Mouse (Mus musculus): ENCODE results near the gene Lamc1. TPM values are rescaled to one million over a fixed set of nuclear protein-coding genes. Genes with fewer than 3 reads are reported as not detected.
A peak's percentile ranks its signal among the peaks of the same experiment; 100 is the strongest.

Lamc1 gene
- polyA plus RNA-seq, 1 experiment from 2014 or later = 28.4 TPM

DNA sequence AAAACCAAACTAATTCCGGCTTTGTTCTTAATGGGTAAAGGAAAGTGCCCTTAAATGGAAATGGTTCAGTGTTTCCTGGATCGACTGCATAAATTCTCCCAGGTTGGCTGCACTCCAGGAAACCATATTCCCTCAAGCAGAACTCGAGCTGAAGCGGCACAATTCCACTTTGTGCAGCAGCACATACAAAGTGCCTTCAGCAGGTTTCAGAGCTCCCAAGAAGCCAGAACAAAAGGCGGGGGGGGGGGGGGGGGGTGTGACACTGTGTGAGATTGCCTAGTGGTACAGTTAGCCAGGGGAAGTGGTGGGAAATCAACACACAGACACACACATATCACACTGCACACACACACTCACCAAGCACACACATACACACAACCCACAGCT is 140.7 kb downstream of the Lamc1 start:
- Histone ChIP-seq H3K36me3 (replicated peaks) (no peaks in the 10 kb centered on the region), H3K9me3 (no peaks in the 10 kb centered on the region), H3K4me1 (peaks cover 11% of the 10 kb centered on the region; the same call in 1 of the 2 replicates), H3K27ac (replicated peaks) (no peak overlapping the region), H3K27me3 (replicated peaks; ENCODE audit: low read depth, poor library complexity, severe bottlenecking) (peaks cover 22% of the 10 kb centered on the region), H3K4me3 (no peak overlapping the region)
- no peak for DNase-seq (ENCODE audit: low spot score)
- 30% methylated on average over 5 of the region's 5 CpGs for WGBS

DNA sequence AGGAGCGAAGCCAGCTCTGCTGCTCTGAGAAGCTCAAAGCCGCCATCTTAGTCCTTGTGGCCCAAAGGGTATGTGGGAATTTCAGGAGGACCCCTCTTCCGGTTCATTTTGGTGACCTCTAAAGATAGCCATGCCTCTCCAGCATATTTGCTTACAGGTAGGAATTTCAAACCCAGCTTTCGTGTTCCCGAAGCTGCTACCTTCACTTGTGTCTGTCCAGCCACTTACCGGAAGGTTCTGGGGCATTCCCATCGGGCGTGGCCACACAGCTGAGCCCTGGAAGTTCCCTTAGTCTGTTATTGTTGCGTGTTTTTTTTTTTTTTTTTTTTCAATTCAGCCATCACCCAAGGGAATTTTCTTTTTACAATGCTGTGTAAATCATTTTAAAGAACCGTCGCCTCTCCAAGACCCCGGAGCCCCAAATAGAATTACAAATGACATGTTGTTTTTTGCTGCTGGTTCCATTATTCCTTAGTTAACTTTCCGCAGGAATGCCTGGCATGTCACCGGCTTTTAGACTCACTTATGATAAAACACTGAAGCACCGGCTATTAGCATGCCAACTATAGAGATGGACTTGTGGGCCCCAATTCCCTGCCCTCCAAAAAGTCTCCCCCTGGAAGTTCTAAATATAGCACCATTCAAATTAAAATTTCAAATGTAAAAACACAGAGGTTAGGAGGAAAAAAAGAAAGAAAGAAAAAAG is 141.2 kb downstream of the Lamc1 start:
- Histone ChIP-seq H3K36me3 (replicated peaks) (no peaks in the 10 kb centered on the region), H3K27me3 (replicated peaks; ENCODE audit: low read depth, poor library complexity, severe bottlenecking) (peaks cover 27% of the 10 kb centered on the region), H3K27ac (replicated peaks) (no peak overlapping the region), H3K9me3 (no peaks in the 10 kb centered on the region), H3K4me1 (peaks cover 9% of the 10 kb centered on the region), H3K4me3 (no peak overlapping the region)
- DNase-seq (ENCODE audit: low spot score) = no peak
- 74% methylated on average over 15 of the region's 15 CpGs for WGBS

DNA sequence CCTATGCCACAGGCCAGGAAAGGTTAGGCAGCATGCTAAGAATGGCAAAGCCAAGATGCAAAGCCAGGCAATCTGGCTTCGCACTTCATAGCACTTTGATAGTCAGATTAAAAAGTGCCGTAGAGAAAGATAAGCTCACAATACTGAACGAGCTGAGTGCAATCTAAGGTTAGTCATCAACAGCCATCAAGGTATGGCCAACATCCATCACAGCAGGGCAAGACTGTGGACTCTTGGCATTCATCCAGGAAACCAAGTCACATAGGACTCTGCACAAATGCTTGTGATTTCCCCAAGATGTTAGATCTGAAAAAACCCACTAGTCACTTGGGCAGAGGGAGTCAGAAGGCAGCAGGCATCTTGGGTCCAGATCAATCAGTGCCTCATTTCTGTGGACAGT is 144.5 kb downstream of the Lamc1 start:
- no peak for DNase-seq (ENCODE audit: low spot score)
- Histone ChIP-seq H3K9me3 (no peaks in the 10 kb centered on the region), H3K27ac (replicated peaks) (no peak overlapping the region), H3K4me1 (peaks cover 23% of the 10 kb centered on the region), H3K27me3 (replicated peaks; ENCODE audit: low read depth, poor library complexity, severe bottlenecking) (peaks cover 58% of the 10 kb centered on the region), H3K36me3 (replicated peaks) (no peaks in the 10 kb centered on the region), H3K4me3 (no peak overlapping the region)
- 86% methylated on average over 3 of the region's 3 CpGs for WGBS

- DNase-seq (ENCODE audit: low spot score) = peak; percentile 62
- no peaks in the 10 kb centered on the region for H3K36me3 ChIP-seq (replicated peaks)
- 3% methylated on average over 46 of the region's 46 CpGs for WGBS
- no peaks in the 10 kb centered on the region for H3K9me3 ChIP-seq
- peak within 1 kb of the TSS; percentile 62 for H3K4me3 ChIP-seq
- H3K27ac ChIP-seq (replicated peaks) = peak within 1 kb of the TSS; percentile 71; the same call in 1 of the 2 replicates
- peaks cover 61% of the 10 kb centered on the region for H3K27me3 ChIP-seq (replicated peaks; ENCODE audit: low read depth, poor library complexity, severe bottlenecking)
- H3K4me1 ChIP-seq = peaks cover 15% of the 10 kb centered on the region
These were observed 146.5 kb downstream of the Lamc1 start, which contains the start of gene Lamc2 for GRCm38 (mm10) chr1:153185828-153186803. Lamc2 (minus strand) TSS chr1:153186447.

GRCm38 (mm10) chr1:153180586-153181289 is 151.8 kb downstream of the Lamc1 start:
- no peaks in the 10 kb centered on the region for H3K9me3 ChIP-seq
- peaks cover 8% of the 10 kb centered on the region for H3K4me1 ChIP-seq
- no peaks in the 10 kb centered on the region for H3K36me3 ChIP-seq (replicated peaks)
- H3K27ac ChIP-seq (replicated peaks) = no peak overlapping the region
- H3K27me3 ChIP-seq (replicated peaks; ENCODE audit: low read depth, poor library complexity, severe bottlenecking) = peaks cover 28% of the 10 kb centered on the region
- H3K4me3 ChIP-seq = no peak overlapping the region
- 64% methylated on average over 9 of the region's 9 CpGs for WGBS
- DNase-seq (ENCODE audit: low spot score) = no peak

DNA sequence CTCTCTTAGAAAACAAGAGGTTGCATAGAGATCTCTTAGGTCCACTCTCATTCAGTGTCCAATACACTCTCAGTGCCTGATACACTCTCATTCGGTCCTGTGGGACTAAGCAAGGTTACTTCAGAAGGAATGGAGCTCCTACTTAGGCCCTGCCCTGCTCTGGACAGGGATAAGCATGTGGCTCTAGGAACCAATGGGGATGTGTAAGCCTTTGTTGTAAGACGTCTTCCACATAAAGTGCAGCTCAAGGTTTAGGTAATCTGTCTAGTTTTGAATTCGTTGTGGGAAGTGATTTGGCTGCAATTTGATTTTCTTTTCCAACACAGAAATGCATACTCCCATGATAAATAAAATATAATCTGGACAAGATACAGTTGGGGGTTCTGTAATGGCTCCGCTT is 152.4 kb downstream of the Lamc1 start:
- Histone ChIP-seq H3K27ac (replicated peaks) (no peak overlapping the region), H3K36me3 (replicated peaks) (no peaks in the 10 kb centered on the region), H3K27me3 (replicated peaks; ENCODE audit: low read depth, poor library complexity, severe bottlenecking) (peaks cover 22% of the 10 kb centered on the region), H3K9me3 (no peaks in the 10 kb centered on the region), H3K4me3 (no peak overlapping the region), H3K4me1 (peaks cover 2% of the 10 kb centered on the region; the same call in 1 of the 2 replicates)
- no peak for DNase-seq (ENCODE audit: low spot score)
- WGBS = 81% methylated on average over 4 of the region's 4 CpGs

DNA sequence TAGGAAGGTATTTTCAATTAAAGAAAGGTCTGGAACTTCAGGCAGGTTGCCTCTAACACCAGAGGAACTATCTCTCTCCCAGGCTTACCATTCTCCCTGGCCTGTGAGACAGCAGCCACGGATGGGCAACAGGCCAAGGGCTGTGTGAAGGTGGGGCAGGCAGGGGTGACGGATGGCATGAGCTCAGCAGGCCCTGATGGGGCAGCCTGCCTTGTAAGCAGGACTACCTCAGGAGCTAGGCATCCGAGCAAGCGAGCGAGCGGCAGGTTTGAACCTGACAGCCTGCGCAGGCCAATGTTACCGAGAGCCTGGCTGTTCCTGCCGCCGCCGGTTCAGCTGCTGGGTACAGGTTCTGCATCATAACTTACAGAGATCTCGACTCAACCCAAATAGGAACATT is 157.8 kb downstream of the Lamc1 start:
- 66% methylated on average over 12 of the region's 12 CpGs for WGBS
- DNase-seq (ENCODE audit: low spot score) = no peak
- peak overlapping the region; percentile 35; the same call in 1 of the 2 replicates for H3K27ac ChIP-seq (replicated peaks)
- no peaks in the 10 kb centered on the region for H3K9me3 ChIP-seq
- no peak overlapping the region for H3K4me3 ChIP-seq
- no peaks in the 10 kb centered on the region for H3K36me3 ChIP-seq (replicated peaks)
- H3K4me1 ChIP-seq = peaks cover 21% of the 10 kb centered on the region
- no peaks in the 10 kb centered on the region for H3K27me3 ChIP-seq (replicated peaks; ENCODE audit: low read depth, poor library complexity, severe bottlenecking)

- no peak for DNase-seq (ENCODE audit: low spot score)
- Histone ChIP-seq H3K27ac (replicated peaks) (0 out of 2 replicates have a peak overlapping the region, but pooled peaks have one; percentile 2), H3K4me3 (no peak overlapping the region), H3K4me1 (peaks cover 21% of the 10 kb centered on the region), H3K36me3 (replicated peaks) (no peaks in the 10 kb centered on the region), H3K9me3 (no peaks in the 10 kb centered on the region), H3K27me3 (replicated peaks; ENCODE audit: low read depth, poor library complexity, severe bottlenecking) (no peaks in the 10 kb centered on the region)
- 84% methylated on average over 3 of the region's 3 CpGs for WGBS
These were observed 159.3 kb downstream of the Lamc1 start for GRCm38 (mm10) chr1:153173276-153173675.

GRCm38 (mm10) chr1:153172291-153172731 is 160.3 kb downstream of the Lamc1 start:
- H3K4me3 ChIP-seq = no peak overlapping the region
- H3K9me3 ChIP-seq = no peaks in the 10 kb centered on the region
- H3K27ac ChIP-seq (replicated peaks) = peak overlapping the region; percentile 67
- DNase-seq (ENCODE audit: low spot score) = peak; percentile 44
- peaks cover 21% of the 10 kb centered on the region for H3K4me1 ChIP-seq
- 35% methylated on average over 9 of the region's 9 CpGs for WGBS
- no peaks in the 10 kb centered on the region for H3K27me3 ChIP-seq (replicated peaks; ENCODE audit: low read depth, poor library complexity, severe bottlenecking)
- no peaks in the 10 kb centered on the region for H3K36me3 ChIP-seq (replicated peaks)

DNA sequence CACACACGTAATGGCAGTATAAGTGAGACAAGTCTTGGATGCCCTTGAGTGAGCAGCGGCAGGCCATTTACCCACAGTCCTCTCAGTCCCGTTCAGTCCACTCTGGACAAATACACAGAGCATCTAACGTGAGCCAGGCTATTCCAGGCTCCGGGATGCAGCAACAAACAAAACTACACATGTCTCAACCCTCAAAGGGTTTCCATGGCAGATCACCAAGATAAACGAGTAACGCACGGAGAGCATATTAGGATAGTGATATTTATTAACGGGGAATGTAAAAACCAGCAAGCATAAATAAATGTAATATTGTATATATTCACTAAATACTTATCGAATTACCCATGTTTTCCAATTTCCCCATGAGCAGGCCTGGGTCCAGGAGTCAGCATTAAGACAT is 161.6 kb downstream of the Lamc1 start:
- DNase-seq (ENCODE audit: low spot score) = no peak
- H3K27ac ChIP-seq (replicated peaks) = no peak overlapping the region
- no peaks in the 10 kb centered on the region for H3K9me3 ChIP-seq
- no peaks in the 10 kb centered on the region for H3K27me3 ChIP-seq (replicated peaks; ENCODE audit: low read depth, poor library complexity, severe bottlenecking)
- H3K4me3 ChIP-seq = no peak overlapping the region
- no peaks in the 10 kb centered on the region for H3K36me3 ChIP-seq (replicated peaks)
- H3K4me1 ChIP-seq = peaks cover 22% of the 10 kb centered on the region
- 89% methylated on average over 10 of the region's 10 CpGs for WGBS

All from embryonic facial prominence, embryonic 10.5 days (tissue).